Mouse (Mus musculus) liver, adult 2 months (tissue): ENCODE results near the gene Gm11034. TPM values are rescaled to one million over a fixed set of nuclear protein-coding genes. Genes with fewer than 3 reads are reported as not detected.

Experiments used
- DNase-seq: peaks from one replicate; pipeline ENCODE4 v3.0.0-alpha.2; 2011; ENCODE audit warnings: low read depth, low spot score; ENCODE audit errors: extremely low read depth
- H3K27ac ChIP-seq: fragments of 200-500 bp; replicated peaks from 2 replicates; pipeline ENCODE4 v1.5.1; 2012; ENCODE audit warnings: low read depth, mild to moderate bottlenecking, control low read depth, inconsistent platforms, low read length; ENCODE audit not compliant: insufficient read depth
- H3K27me3 ChIP-seq: fragments of 200-500 bp; 2 replicates; pipeline ENCODE4 v1.6.1; 2012; ENCODE audit warnings: mild to moderate bottlenecking, moderate library complexity, low read length, inconsistent platforms; ENCODE audit not compliant: control insufficient read depth, insufficient read depth
- H3K36me3 ChIP-seq: fragments of 200-500 bp; 2 replicates; pipeline ENCODE4 v1.6.1; 2012; ENCODE audit warnings: low read length, inconsistent platforms; ENCODE audit not compliant: control insufficient read depth, insufficient read depth
- H3K4me1 ChIP-seq: fragments of 200-500 bp; 2 replicates; pipeline ENCODE4 v1.6.1; 2011; ENCODE audit warnings: low read length; ENCODE audit not compliant: control insufficient read depth, insufficient read depth
- H3K4me3 ChIP-seq: fragments of 200-500 bp; 2 replicates; pipeline ENCODE4 v1.5.1; 2011; ENCODE audit warnings: low read depth, mild to moderate bottlenecking, control low read depth, low read length, moderate library complexity; ENCODE audit not compliant: insufficient read depth
- H3K79me2 ChIP-seq: fragments of 200-500 bp; 2 replicates; pipeline ENCODE4 v1.6.1; 2012; ENCODE audit warnings: inconsistent platforms, mild to moderate bottlenecking, low read length, moderate library complexity; ENCODE audit not compliant: control insufficient read depth, insufficient read depth
- H3K9ac ChIP-seq: fragments of 200-500 bp; 2 replicates; pipeline ENCODE4 v1.6.1; 2012; ENCODE audit warnings: low read depth, mild to moderate bottlenecking, control low read depth, inconsistent platforms, low read length
- CTCF ChIP-seq: fragments of 200-500 bp; IDR thresholded peaks from 2 replicates; pipeline ENCODE4 v1.5.1; 2011; ENCODE audit warnings: low read depth, low read length, control low read depth
- POLR2A ChIP-seq: fragments of 200-500 bp; IDR thresholded peaks from 2 replicates; pipeline ENCODE4 v1.6.1; 2011; ENCODE audit warnings: low read length, control low read depth; ENCODE audit not compliant: insufficient read depth; ENCODE audit errors: extremely low read depth
- WGBS: fragments of 180-500 bp; shearing (Covaris S2); methylation state at CpG from one replicate; pipeline ENCODE4 v1.1.7; 2018; 5-methylcytosine and 5-hydroxymethylcytosine counted together
- polyA plus RNA-seq: library from polyadenylated mRNA; depleted of rRNA; stranded (reverse); fragments of >200 nt; gene quantifications from 2 replicates; pipeline ENCODE4 v1.2.3, GENCODE M21; 2012
- total RNA-seq: library from RNA; depleted of rRNA; stranded (reverse); fragments of >200 nt; gene quantifications from 2 replicates; pipeline ENCODE4 v1.2.3, GENCODE M21; 2014

Gm11034 gene
- total and polyA plus RNA-seq, 2 experiments = not detected

- 69% methylated on average over 10 of the region's 10 CpGs for WGBS
Measured at GRCm38 (mm10) chr8:72218781-72219540, 5.5 kb upstream of the Gm11034 start.

DNA sequence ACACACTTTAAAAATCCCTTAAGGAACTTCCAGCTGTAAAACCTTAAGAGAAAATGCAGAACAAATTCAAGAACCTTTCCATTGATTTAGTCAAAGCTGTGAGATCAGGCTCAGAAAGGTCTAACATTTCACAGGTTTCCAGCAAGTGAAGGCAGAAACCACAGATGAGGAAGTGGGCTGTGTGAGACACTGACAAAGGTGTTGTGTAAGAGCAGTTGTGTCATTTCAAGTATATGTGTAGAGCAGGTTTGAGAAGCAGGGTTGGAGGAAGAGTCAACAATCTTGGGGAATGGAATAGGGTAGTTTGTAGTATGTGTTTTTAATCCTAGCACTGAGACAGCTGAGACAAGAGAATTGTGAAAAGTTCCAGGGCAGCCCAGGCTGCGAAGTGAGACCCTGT, 2.4 kb upstream of the Gm11034 start:
- Histone ChIP-seq H3K36me3 (no peaks in the 10 kb centered on the region), H3K27ac (no peak overlapping the region; the same call in 1 of the 2 replicates), H3K4me3 (no peak overlapping the region), H3K9ac (no peak overlapping the region), H3K79me2 (no peaks in the 10 kb centered on the region), H3K27me3 (no peaks in the 10 kb centered on the region), H3K4me1 (peaks cover 8% of the 10 kb centered on the region)
- DNase-seq = no peak
- WGBS = 52% methylated on average over 1 of the region's 1 CpGs
- TF ChIP-seq POLR2A (no peak), CTCF (no peak)

More at GRCm38 (mm10) chr8:72218781-72219540, 5.5 kb upstream of the Gm11034 start:
- H3K36me3 ChIP-seq = peaks cover under 1% of the 10 kb centered on the region; the same call in 1 of the 2 replicates
- no peak overlapping the region for H3K27ac ChIP-seq
- no peaks in the 10 kb centered on the region for H3K27me3 ChIP-seq
- DNase-seq = no peak
- H3K4me3 ChIP-seq = no peak overlapping the region
- H3K9ac ChIP-seq = no peak overlapping the region
- no peaks in the 10 kb centered on the region for H3K79me2 ChIP-seq
- TF ChIP-seq POLR2A (no peak), CTCF (no peak)
- peaks cover 8% of the 10 kb centered on the region for H3K4me1 ChIP-seq

DNA sequence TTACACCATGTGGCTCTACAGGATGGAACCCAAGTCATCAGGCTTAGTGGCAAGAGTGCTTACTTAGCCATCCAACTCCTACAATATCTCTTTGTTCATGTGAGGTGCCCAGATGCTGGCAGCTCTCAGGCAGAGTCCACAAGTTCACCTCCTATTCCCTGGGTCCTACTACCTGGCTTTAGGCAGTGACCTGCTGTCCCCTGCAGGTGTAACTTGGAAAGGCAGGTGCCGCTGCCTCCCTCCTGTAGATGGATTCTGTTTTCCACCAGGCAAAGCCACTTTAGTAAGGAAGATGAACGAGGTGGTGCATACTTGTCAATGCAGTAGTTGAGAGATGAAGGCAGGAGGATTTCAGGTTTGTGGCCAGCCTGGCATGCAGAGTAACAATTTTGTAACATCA, 1.6 kb upstream of the Gm11034 start:
- TF ChIP-seq POLR2A (no peak), CTCF (peak; percentile 96)
- Histone ChIP-seq H3K27me3 (no peaks in the 10 kb centered on the region), H3K36me3 (no peaks in the 10 kb centered on the region), H3K4me1 (peaks cover 5% of the 10 kb centered on the region), H3K4me3 (no peak overlapping the region), H3K27ac (no peak overlapping the region), H3K9ac (no peak overlapping the region), H3K79me2 (no peaks in the 10 kb centered on the region)
- 31% methylated on average over 2 of the region's 2 CpGs for WGBS
- peak; percentile 72 for DNase-seq

DNA sequence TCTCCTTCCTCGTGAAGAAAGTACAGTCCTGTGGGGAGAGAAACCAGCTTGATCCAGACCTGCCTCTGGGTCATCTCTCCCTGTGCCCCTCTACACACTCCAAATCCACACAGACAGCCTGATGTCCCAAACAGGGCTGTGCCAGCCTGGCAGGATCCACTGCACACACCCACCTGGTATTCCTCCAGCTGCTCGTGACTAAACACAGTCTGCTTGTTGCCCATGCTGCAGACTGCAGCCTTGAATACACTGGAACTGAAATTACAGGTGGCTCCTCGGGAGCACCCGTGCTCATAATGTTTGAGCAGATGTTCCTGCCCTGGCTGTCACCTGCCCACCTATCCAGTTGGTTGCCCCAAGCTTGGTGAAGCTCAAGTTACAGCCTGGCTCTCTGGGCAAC, 685 bp downstream of the Gm11034 start, which contains the start of gene Cib3:
Cib3 (minus strand) TSS at position 87 of the 400 bp plus-strand sequence.
- WGBS = 31% methylated on average over 4 of the region's 4 CpGs
- no peaks in the 10 kb centered on the region for H3K79me2 ChIP-seq
- no peak within 1 kb of the TSS for H3K27ac ChIP-seq
- H3K4me3 ChIP-seq = no peak within 1 kb of the TSS
- no peaks in the 10 kb centered on the region for H3K27me3 ChIP-seq
- no peak for DNase-seq
- TF ChIP-seq CTCF (no peak), POLR2A (no peak)
- no peaks in the 10 kb centered on the region for H3K36me3 ChIP-seq
- H3K4me1 ChIP-seq = peaks cover 6% of the 10 kb centered on the region
- H3K9ac ChIP-seq = no peak within 1 kb of the TSS

DNA sequence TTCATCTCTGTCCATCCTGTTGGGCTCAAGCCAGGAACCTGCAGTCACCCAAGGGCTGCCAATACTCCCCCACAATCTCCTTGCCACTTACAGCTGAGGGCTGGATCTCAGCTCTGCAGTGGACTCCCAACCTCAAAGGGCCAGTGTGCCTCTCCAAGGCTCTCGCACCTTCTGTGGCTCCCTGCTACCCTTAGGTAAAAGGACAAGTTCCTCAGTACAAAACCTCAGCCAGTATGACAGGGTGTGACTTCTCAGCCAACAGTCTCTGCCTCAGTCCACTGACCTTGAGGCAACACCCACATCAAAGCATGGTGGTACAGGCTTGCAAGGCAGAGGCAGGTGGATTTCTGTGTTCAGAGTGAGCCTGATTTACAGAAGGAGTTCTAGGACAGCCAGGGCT, 1.6 kb downstream of the Gm11034 start:
- TF ChIP-seq CTCF (no peak), POLR2A (no peak)
- DNase-seq = no peak
- Histone ChIP-seq H3K4me3 (no peak overlapping the region), H3K79me2 (no peaks in the 10 kb centered on the region), H3K36me3 (no peaks in the 10 kb centered on the region), H3K27ac (no peak overlapping the region), H3K27me3 (no peaks in the 10 kb centered on the region), H3K9ac (no peak overlapping the region), H3K4me1 (peaks cover 5% of the 10 kb centered on the region)
- WGBS = 93% methylated on average over 1 of the region's 1 CpGs

DNA sequence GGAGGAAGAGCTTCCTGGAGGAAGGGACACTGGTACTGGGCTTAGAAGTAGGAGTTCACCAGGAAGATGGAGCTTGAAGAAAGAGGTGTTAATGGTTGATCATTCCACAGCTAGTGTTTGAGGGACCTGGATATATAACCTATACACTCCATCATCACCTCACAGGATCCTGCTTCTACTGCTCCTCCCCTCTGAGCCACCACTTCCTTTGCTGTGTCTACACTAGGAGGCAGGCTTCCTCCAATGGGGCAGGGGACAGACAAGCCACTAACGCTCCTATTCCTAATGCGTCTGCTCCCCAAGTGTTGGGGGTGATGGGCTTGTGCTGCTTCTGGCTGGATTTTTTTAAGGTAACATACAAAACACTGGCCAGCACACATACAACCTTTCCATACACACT, 2.7 kb downstream of the Gm11034 start:
- Histone ChIP-seq H3K4me3 (no peak overlapping the region), H3K4me1 (peaks cover 1% of the 10 kb centered on the region; the same call in 1 of the 2 replicates), H3K79me2 (no peaks in the 10 kb centered on the region), H3K27ac (no peak overlapping the region), H3K9ac (no peak overlapping the region), H3K27me3 (no peaks in the 10 kb centered on the region), H3K36me3 (no peaks in the 10 kb centered on the region)
- TF ChIP-seq POLR2A (no peak), CTCF (no peak)
- DNase-seq = no peak
- WGBS = 74% methylated on average over 2 of the region's 2 CpGs
